Mouse (Mus musculus): Measurements from ENCODE around the gene Fmnl1. TPM values are rescaled to one million over a fixed set of nuclear protein-coding genes. Genes with fewer than 3 reads are reported as not detected.

The Fmnl1 gene
- polyA plus RNA-seq, 1 experiment from 2014 or later, result 4.3 TPM

- Histone ChIP-seq H3K4me1 (ENCODE audit: control insufficient read depth, insufficient read depth, low read length) (0 out of 2 replicates have a peak, but pooled peaks cover 6% of the 10 kb centered on the region), H3K27ac (replicated peaks; ENCODE audit: low read depth, low read length) (no peak overlapping the region), H3K9ac (replicated peaks; ENCODE audit: low read length) (no peak overlapping the region), H3K27me3 (ENCODE audit: control insufficient read depth, insufficient read depth, low read length) (no peaks in the 10 kb centered on the region), H3K9me3 (ENCODE audit: control insufficient read depth, low read length) (no peaks in the 10 kb centered on the region), H3K4me2 (ENCODE audit: low read length) (peak overlapping the region; percentile 44), H3K36me3 (ENCODE audit: control insufficient read depth, insufficient read depth, low read length) (no peaks in the 10 kb centered on the region), H3K4me3 (replicated peaks; ENCODE audit: low read depth, low read length) (no peak overlapping the region; the same call in 1 of the 2 replicates)
- WGBS, result 2% methylated on average over 25 of the region's 25 CpGs
- ATAC-seq (ENCODE audit: low FRiP score, low TSS enrichment) (peak; percentile 72), DNase-seq (peak; percentile 89)
Observed at GRCm38 (mm10) chr11:103158621-103159478, 12.1 kb upstream of the Fmnl1 start.

DNA sequence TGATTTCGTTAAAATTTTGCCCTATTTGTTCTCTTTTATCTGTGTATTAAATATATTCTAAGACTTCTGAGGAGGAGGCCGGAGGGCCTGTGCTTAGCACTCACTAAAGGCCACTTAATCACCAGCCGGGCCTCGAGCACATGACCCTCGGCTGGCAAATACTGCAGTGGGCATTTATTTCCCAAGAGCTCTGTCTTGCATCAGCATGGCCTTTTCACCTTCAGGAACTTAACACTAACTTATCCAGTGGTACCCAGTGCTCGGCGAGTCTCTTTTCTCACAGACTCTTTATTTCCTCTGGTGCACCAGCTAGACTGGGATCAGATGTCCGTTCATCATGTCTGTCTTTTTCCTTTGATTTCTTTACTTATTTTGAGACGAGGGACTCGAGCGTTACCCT lies 10.2 kb upstream of the Fmnl1 start:
- WGBS, result 94% methylated on average over 11 of the region's 11 CpGs
- no peak overlapping the region for H3K4me3 ChIP-seq (replicated peaks; ENCODE audit: low read depth, low read length)
- no peak for ATAC-seq (ENCODE audit: low FRiP score, low TSS enrichment)

DNA sequence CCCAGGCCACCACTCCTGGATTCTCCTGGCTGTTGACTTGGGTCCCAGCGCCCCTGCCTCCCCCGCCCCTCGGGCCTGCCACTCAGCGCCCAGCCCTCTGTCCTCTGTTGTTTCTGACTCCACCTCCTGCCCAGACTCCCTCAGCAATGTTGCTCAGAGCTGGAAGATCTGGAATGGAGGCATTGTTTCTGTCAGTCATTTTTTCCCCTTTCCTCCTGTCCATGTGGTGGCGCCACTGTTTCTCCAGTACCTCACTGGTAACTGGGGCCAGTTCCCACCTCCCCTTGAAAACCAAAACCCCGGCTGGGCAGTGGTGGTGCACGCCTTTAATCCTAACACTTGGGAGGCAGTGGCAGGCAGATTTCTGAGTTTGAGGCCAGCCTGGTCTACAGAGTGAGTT lies 9.5 kb upstream of the Fmnl1 start:
- no peak overlapping the region for H3K9ac ChIP-seq (replicated peaks; ENCODE audit: low read length)
- H3K4me1 ChIP-seq (ENCODE audit: control insufficient read depth, insufficient read depth, low read length), result 0 out of 2 replicates have a peak, but pooled peaks cover 6% of the 10 kb centered on the region
- H3K36me3 ChIP-seq (ENCODE audit: control insufficient read depth, insufficient read depth, low read length), result no peaks in the 10 kb centered on the region
- H3K27me3 ChIP-seq (ENCODE audit: control insufficient read depth, insufficient read depth, low read length), result no peaks in the 10 kb centered on the region
- no peak overlapping the region for H3K4me3 ChIP-seq (replicated peaks; ENCODE audit: low read depth, low read length)
- no peak for ATAC-seq (ENCODE audit: low FRiP score, low TSS enrichment)
- H3K9me3 ChIP-seq (ENCODE audit: control insufficient read depth, low read length), result no peaks in the 10 kb centered on the region
- 78% methylated on average over 7 of the region's 7 CpGs for WGBS
- DNase-seq, result no peak
- no peak overlapping the region for H3K4me2 ChIP-seq (ENCODE audit: low read length)
- H3K27ac ChIP-seq (replicated peaks; ENCODE audit: low read depth, low read length), result no peak overlapping the region

More for the DNA sequence above, 10.2 kb upstream of the Fmnl1 start:
- Histone ChIP-seq H3K27me3 (ENCODE audit: control insufficient read depth, insufficient read depth, low read length) (no peaks in the 10 kb centered on the region), H3K9ac (replicated peaks; ENCODE audit: low read length) (no peak overlapping the region), H3K36me3 (ENCODE audit: control insufficient read depth, insufficient read depth, low read length) (no peaks in the 10 kb centered on the region), H3K27ac (replicated peaks; ENCODE audit: low read depth, low read length) (no peak overlapping the region), H3K4me1 (ENCODE audit: control insufficient read depth, insufficient read depth, low read length) (0 out of 2 replicates have a peak, but pooled peaks cover 6% of the 10 kb centered on the region), H3K4me2 (ENCODE audit: low read length) (no peak overlapping the region), H3K9me3 (ENCODE audit: control insufficient read depth, low read length) (no peaks in the 10 kb centered on the region)
- DNase-seq, result no peak

DNA sequence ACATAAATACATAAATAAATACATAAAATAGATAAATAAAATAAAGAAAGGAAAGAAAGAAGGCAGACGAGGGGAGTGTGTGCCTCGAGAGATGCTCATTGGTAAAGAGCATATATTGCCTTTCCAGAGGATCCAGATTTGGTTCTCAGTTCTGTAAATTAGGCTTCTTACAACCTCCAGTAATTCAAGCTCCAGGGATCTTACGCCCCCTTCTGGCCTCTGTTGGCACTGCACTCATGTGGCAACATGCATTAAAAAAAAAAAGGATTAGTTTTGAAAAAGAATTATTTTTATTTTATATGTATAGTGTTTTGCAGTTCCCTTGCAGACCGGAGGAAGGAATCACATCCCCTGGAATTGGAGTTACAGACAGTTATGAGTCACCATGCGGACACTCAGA lies 8.8 kb upstream of the Fmnl1 start:
- no peak overlapping the region for H3K27ac ChIP-seq (replicated peaks; ENCODE audit: low read depth, low read length)
- 0 out of 2 replicates have a peak, but pooled peaks cover 6% of the 10 kb centered on the region for H3K4me1 ChIP-seq (ENCODE audit: control insufficient read depth, insufficient read depth, low read length)
- no peak for ATAC-seq (ENCODE audit: low FRiP score, low TSS enrichment)
- no peak for DNase-seq
- no peak overlapping the region for H3K9ac ChIP-seq (replicated peaks; ENCODE audit: low read length)
- H3K36me3 ChIP-seq (ENCODE audit: control insufficient read depth, insufficient read depth, low read length), result no peaks in the 10 kb centered on the region
- H3K9me3 ChIP-seq (ENCODE audit: control insufficient read depth, low read length), result no peaks in the 10 kb centered on the region
- no peak overlapping the region for H3K4me2 ChIP-seq (ENCODE audit: low read length)
- H3K4me3 ChIP-seq (replicated peaks; ENCODE audit: low read depth, low read length), result no peak overlapping the region
- WGBS, result 88% methylated on average over 5 of the region's 5 CpGs
- H3K27me3 ChIP-seq (ENCODE audit: control insufficient read depth, insufficient read depth, low read length), result no peaks in the 10 kb centered on the region

DNA sequence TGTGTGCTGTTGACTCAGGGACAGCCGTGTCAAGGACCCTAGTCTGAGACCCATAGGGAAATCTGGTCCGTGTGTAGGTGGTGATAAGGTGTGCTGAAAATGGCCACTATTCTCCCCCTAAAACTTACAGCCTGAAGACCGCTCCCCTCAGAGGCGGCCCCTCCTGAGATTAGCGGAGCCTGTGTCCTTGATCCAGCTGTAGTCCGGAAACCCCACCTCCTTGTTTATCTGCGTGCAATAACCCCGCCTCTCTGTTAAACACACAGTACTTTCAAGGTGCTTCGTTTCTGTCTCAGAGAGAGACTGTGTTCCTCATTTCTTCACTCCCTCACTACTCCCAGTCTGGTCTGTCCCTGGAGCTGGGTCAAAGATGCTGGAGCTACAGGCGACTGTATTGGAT lies 6.5 kb upstream of the Fmnl1 start:
- DNase-seq (no peak), ATAC-seq (ENCODE audit: low FRiP score, low TSS enrichment) (no peak)
- no peaks in the 10 kb centered on the region for H3K9me3 ChIP-seq (ENCODE audit: control insufficient read depth, low read length)
- no peak overlapping the region for H3K4me2 ChIP-seq (ENCODE audit: low read length)
- 35% methylated on average over 10 of the region's 10 CpGs for WGBS
- no peak overlapping the region for H3K9ac ChIP-seq (replicated peaks; ENCODE audit: low read length)
- H3K4me3 ChIP-seq (replicated peaks; ENCODE audit: low read depth, low read length), result no peak overlapping the region
- peaks cover under 1% of the 10 kb centered on the region; the same call in 1 of the 2 replicates for H3K4me1 ChIP-seq (ENCODE audit: control insufficient read depth, insufficient read depth, low read length)
- no peak overlapping the region for H3K27ac ChIP-seq (replicated peaks; ENCODE audit: low read depth, low read length)
- H3K36me3 ChIP-seq (ENCODE audit: control insufficient read depth, insufficient read depth, low read length), result no peaks in the 10 kb centered on the region
- H3K27me3 ChIP-seq (ENCODE audit: control insufficient read depth, insufficient read depth, low read length), result no peaks in the 10 kb centered on the region

GRCm38 (mm10) chr11:103168690-103169390 lies 2.1 kb upstream of the Fmnl1 start:
- Histone ChIP-seq H3K27ac (replicated peaks; ENCODE audit: low read depth, low read length) (no peak overlapping the region), H3K27me3 (ENCODE audit: control insufficient read depth, insufficient read depth, low read length) (peaks cover 17% of the 10 kb centered on the region), H3K4me2 (ENCODE audit: low read length) (no peak overlapping the region), H3K4me1 (ENCODE audit: control insufficient read depth, insufficient read depth, low read length) (peaks cover 17% of the 10 kb centered on the region), H3K4me3 (replicated peaks; ENCODE audit: low read depth, low read length) (no peak overlapping the region), H3K36me3 (ENCODE audit: control insufficient read depth, insufficient read depth, low read length) (no peaks in the 10 kb centered on the region), H3K9me3 (ENCODE audit: control insufficient read depth, low read length) (no peaks in the 10 kb centered on the region), H3K9ac (replicated peaks; ENCODE audit: low read length) (no peak overlapping the region)
- 24% methylated on average over 9 of the region's 9 CpGs for WGBS
- no peak for ATAC-seq (ENCODE audit: low FRiP score, low TSS enrichment)
- peak; percentile 86 for DNase-seq

- peaks cover 17% of the 10 kb centered on the region for H3K4me1 ChIP-seq (ENCODE audit: control insufficient read depth, insufficient read depth, low read length)
- H3K4me3 ChIP-seq (replicated peaks; ENCODE audit: low read depth, low read length), result peak overlapping the region; percentile 67; the same call in 1 of the 2 replicates
- 87% methylated on average over 5 of the region's 5 CpGs for WGBS
- no peak overlapping the region for H3K9ac ChIP-seq (replicated peaks; ENCODE audit: low read length)
- H3K36me3 ChIP-seq (ENCODE audit: control insufficient read depth, insufficient read depth, low read length), result no peaks in the 10 kb centered on the region
- H3K27ac ChIP-seq (replicated peaks; ENCODE audit: low read depth, low read length), result peak overlapping the region; percentile 63; the same call in 1 of the 2 replicates
- peaks cover 17% of the 10 kb centered on the region for H3K27me3 ChIP-seq (ENCODE audit: control insufficient read depth, insufficient read depth, low read length)
- ATAC-seq (ENCODE audit: low FRiP score, low TSS enrichment), result no peak
- peak overlapping the region; percentile 78 for H3K4me2 ChIP-seq (ENCODE audit: low read length)
- no peak for DNase-seq
- H3K9me3 ChIP-seq (ENCODE audit: control insufficient read depth, low read length), result no peaks in the 10 kb centered on the region
Observed at GRCm38 (mm10) chr11:103169664-103170063, 1.2 kb upstream of the Fmnl1 start.

GRCm38 (mm10) chr11:103170111-103170493 lies 805 bp upstream of the Fmnl1 start:
- H3K27ac ChIP-seq (replicated peaks; ENCODE audit: low read depth, low read length), result peak overlapping the region; percentile 63
- no peak for ATAC-seq (ENCODE audit: low FRiP score, low TSS enrichment)

More at GRCm38 (mm10) chr11:103170111-103170493, 805 bp upstream of the Fmnl1 start:
- Histone ChIP-seq H3K9ac (replicated peaks; ENCODE audit: low read length) (peak overlapping the region; percentile 75), H3K9me3 (ENCODE audit: control insufficient read depth, low read length) (no peaks in the 10 kb centered on the region), H3K4me1 (ENCODE audit: control insufficient read depth, insufficient read depth, low read length) (peaks cover 17% of the 10 kb centered on the region), H3K4me3 (replicated peaks; ENCODE audit: low read depth, low read length) (peak overlapping the region; percentile 67), H3K4me2 (ENCODE audit: low read length) (peak overlapping the region; percentile 78), H3K36me3 (ENCODE audit: control insufficient read depth, insufficient read depth, low read length) (no peaks in the 10 kb centered on the region), H3K27me3 (ENCODE audit: control insufficient read depth, insufficient read depth, low read length) (peaks cover 17% of the 10 kb centered on the region)
- peak; percentile 15 for DNase-seq
- WGBS, result 41% methylated on average over 3 of the region's 3 CpGs

All from midbrain, embryonic 14.5 days (tissue).